ENCODE assay signal across 35 mouse cellular contexts in the genomic region with DNA sequence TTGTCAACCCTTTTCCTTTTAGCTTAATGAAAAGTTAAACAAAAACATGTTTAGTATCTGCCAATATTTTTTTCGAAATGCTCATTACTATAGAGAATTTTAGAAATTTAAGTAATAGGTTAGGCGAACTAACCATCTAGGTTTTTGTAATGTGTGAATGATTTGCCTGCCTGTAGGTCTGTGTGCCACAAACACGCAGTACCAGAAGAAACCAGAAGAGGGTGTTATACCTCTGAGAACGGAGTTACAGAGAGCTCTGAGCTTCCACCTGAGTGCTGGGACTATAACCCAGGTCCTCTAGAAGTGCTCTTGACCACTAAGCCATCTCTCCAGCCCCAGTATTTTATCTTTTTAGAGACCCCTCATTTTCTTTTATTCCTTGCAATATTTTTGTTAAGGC. TPM values are rescaled to one million over a fixed set of nuclear protein-coding genes. Genes with fewer than 3 reads are reported as not detected.
DNase-seq lines count a peak whose midpoint lies in the region; ATAC-seq and TF ChIP-seq lines count a peak whose summit lies in the region.
"Had no signal": no experiment of that assay in that cellular context is flagged by ENCODE, and none has a peak within 500 bp of the region (broad histone marks: within the 10 kb centered on the region; RNA-seq: fewer than 3 reads in every experiment).

No protein-coding gene starts in this region.

- TF ChIP-seq CTCF in layer of hippocampus, adult 2 months (conservative IDR thresholded peaks at IDR 0.05), result peak; percentile 26; the same call in 1 of the 2 replicates

- no peak overlapping the region for H3K4me2 ChIP-seq in kidney, embryonic 15.5 days
- H3K4me2 ChIP-seq: forebrain, embryonic 13.5 days; hindbrain, embryonic 13.5 days had no signal

- no peak overlapping the region for H3K27ac ChIP-seq in layer of hippocampus, adult 2 months
- no peak overlapping the region for H3K27ac ChIP-seq in ES-E14 (ENCODE audit: insufficient read depth, low read depth, low read length, poor library complexity, severe bottlenecking)
- no peak overlapping the region for H3K27ac ChIP-seq in kidney, embryonic 15.5 days
- H3K27ac ChIP-seq: forebrain, embryonic 10.5 days; forebrain, embryonic 13.5 days; heart, adult 2 months; heart, embryonic 10.5 days; hindbrain, embryonic 13.5 days had no signal

- no peak for DNase-seq in layer of hippocampus, adult 2 months (ENCODE audit: low spot score in 2 of 2)
- DNase-seq in layer of hippocampus, postnatal 10 days (ENCODE audit: low spot score in 2 of 2), result no peak
- peak; percentile 13 for DNase-seq in A20 (ENCODE audit: low read depth, low spot score)
- DNase-seq in ES-E14 (ENCODE audit: low read depth, low spot score), result peak; percentile 33
- DNase-seq in R1 (ENCODE audit: low read depth, low spot score), result peak; percentile 56
- no peak for DNase-seq in retina, postnatal 1 day
- DNase-seq in c-Kit-positive CD71-positive TER-119-positive erythroid progenitor cells, embryonic 14.5 days (ENCODE audit: low spot score), result no peak
- DNase-seq: adrenal gland, adult 8-10 months; adrenal gland, postnatal 25 days; B cell, adult 2 months; cerebellum, adult 18-20 months; cerebellum, adult 9-10 months; cerebellum, postnatal 14 days; gastrocnemius, postnatal 10 days; gastrocnemius, postnatal 36 days; heart, adult 2 months had no signal

- H3K36me3 ChIP-seq in ES-E14 (ENCODE audit: control insufficient read depth, insufficient read depth, low read length, poor library complexity, severe bottlenecking), result no peaks in the 10 kb centered on the region
- no peaks in the 10 kb centered on the region for H3K36me3 ChIP-seq in kidney, embryonic 15.5 days
- H3K36me3 ChIP-seq: forebrain, embryonic 10.5 days; G1E; heart, embryonic 10.5 days; hindbrain, embryonic 13.5 days had no signal

- ATAC-seq in kidney, embryonic 15.5 days (replicated peaks; ENCODE audit: low FRiP score), result no peak
- ATAC-seq: forebrain, embryonic 13.5 days; forebrain, embryonic 16.5 days; hindbrain, embryonic 16.5 days; intestine, embryonic 16.5 days had no signal

- H3K4me1 ChIP-seq in ES-E14 (ENCODE audit: control insufficient read depth in 2 of 2, insufficient read depth in 2 of 2, low read length in 2 of 2, poor library complexity in 1 of 2), result no peaks in the 10 kb centered on the region
- H3K4me1 ChIP-seq in kidney, embryonic 15.5 days, result no peaks in the 10 kb centered on the region
- H3K4me1 ChIP-seq: forebrain, embryonic 10.5 days; forebrain, embryonic 13.5 days; heart, embryonic 10.5 days; hindbrain, embryonic 13.5 days had no signal

- H3K9me3 ChIP-seq in ES-E14 (ENCODE audit: control insufficient read depth, insufficient read depth, low read depth, low read length), result no peaks in the 10 kb centered on the region
- no peaks in the 10 kb centered on the region for H3K9me3 ChIP-seq in kidney, embryonic 15.5 days (replicated peaks)
- H3K9me3 ChIP-seq: forebrain, embryonic 10.5 days; G1E; heart, embryonic 10.5 days; hindbrain, embryonic 13.5 days had no signal

- in situ Hi-C loops in ES-E14 (cut with MboI; ENCODE audit: low sequenced_read_pairs in 2 of 2, unreplicated experiment in 2 of 2), result no loop called here

- H3K27me3 ChIP-seq in kidney, embryonic 15.5 days, result no peaks in the 10 kb centered on the region
- H3K27me3 ChIP-seq: CH12.LX had no signal

- H3K4me3 ChIP-seq in layer of hippocampus, adult 2 months, result no peak overlapping the region
- no peak overlapping the region for H3K4me3 ChIP-seq in ES-E14 (ENCODE audit: insufficient read depth in 1 of 2, low read depth in 1 of 2, low read length in 2 of 2, poor library complexity in 1 of 2, severe bottlenecking in 1 of 2)
- H3K4me3 ChIP-seq in kidney, embryonic 15.5 days (replicated peaks), result no peak overlapping the region
- H3K4me3 ChIP-seq: forebrain, embryonic 10.5 days; forebrain, embryonic 13.5 days; heart, adult 2 months; heart, embryonic 10.5 days; hindbrain, embryonic 13.5 days had no signal

- 70% methylated on average over 4 of the region's 4 CpGs for WGBS in kidney, embryonic 15.5 days

- no peak overlapping the region for H3K9ac ChIP-seq in ES-E14 (ENCODE audit: insufficient read depth, low read depth, low read length, poor library complexity, severe bottlenecking)
- H3K9ac ChIP-seq in kidney, embryonic 15.5 days, result no peak overlapping the region
- H3K9ac ChIP-seq: forebrain, embryonic 13.5 days; hindbrain, embryonic 13.5 days had no signal

TF ChIP-seq in ES-E14, 5 proteins besides CTCF, POLR2A, EP300 and RAD21:
- TF ChIP-seq MAFK (IDR thresholded peaks at IDR 0.05; ENCODE audit: insufficient read depth, low read depth, low read length) (no peak), ZC3H11A (IDR thresholded peaks at IDR 0.05; ENCODE audit: borderline replicate concordance, low read depth, low read length) (no peak), ZNF384 (IDR thresholded peaks at IDR 0.05; ENCODE audit: low read depth, low read length) (no peak), HCFC1 (IDR thresholded peaks at IDR 0.05; ENCODE audit: borderline replicate concordance, insufficient read depth, low read length) (no peak), CHD2 (IDR thresholded peaks at IDR 0.05; ENCODE audit: low read depth, low read length) (no peak)
TF ChIP-seq in ES-E14: peak in this region for 0.

RNA-seq across cellular contexts. Expression of a gene that starts 23.9 kb away (rescaled TPM):
- total RNA-seq in layer of hippocampus, adult 2 months (2021), result not detected
- not detected for total RNA-seq in layer of hippocampus, postnatal 10 days (2021)
- not detected in 2 replicates for total RNA-seq in ES-E14 (2012; rRNA removed)
- polyA plus RNA-seq in kidney, embryonic 15.5 days (2015; fragmentation: Nextera tagmentation; extraction: Ambion mirVana), result not detected in 2 replicates
- total RNA-seq: adrenal gland, adult 8-10 months; adrenal gland, postnatal 25 days; CH12.LX; gastrocnemius, adult 18-20 months; gastrocnemius, postnatal 36 days; granulocyte monocyte progenitor cell, adult 5-6 weeks; heart, adult 2 months; heart, postnatal 25 days; hematopoietic stem cell, adult 5-6 weeks had no signal
- polyA plus RNA-seq: embryonic facial prominence, embryonic 14.5 days; forebrain, embryonic 10.5 days; forebrain, embryonic 13.5 days; forebrain, embryonic 16.5 days; G1E; heart, adult 2 months; heart, embryonic 10.5 days; heart, embryonic 14.5 days; heart, postnatal 0 days had no signal

RNA-seq across cellular contexts. Expression of a gene that starts 32.7 kb away (rescaled TPM):
- total RNA-seq in layer of hippocampus, adult 2 months (2021), result not detected
- not detected for total RNA-seq in layer of hippocampus, postnatal 10 days (2021)
- 0.26 and 0.98 TPM in 2 replicates for total RNA-seq in ES-E14 (2012; rRNA removed)
- polyA plus RNA-seq in kidney, embryonic 15.5 days (2015; fragmentation: Nextera tagmentation; extraction: Ambion mirVana), result 0.23 and 0.95 TPM in 2 replicates
- total RNA-seq: adrenal gland, adult 8-10 months; adrenal gland, postnatal 25 days; CH12.LX; gastrocnemius, adult 18-20 months; gastrocnemius, postnatal 10 days; gastrocnemius, postnatal 36 days; granulocyte monocyte progenitor cell, adult 5-6 weeks; heart, adult 2 months; heart, postnatal 25 days; hematopoietic stem cell, adult 5-6 weeks had no signal
- polyA plus RNA-seq: embryonic facial prominence, embryonic 11.5 days; embryonic facial prominence, embryonic 14.5 days; forebrain, embryonic 10.5 days; forebrain, embryonic 13.5 days; forebrain, embryonic 16.5 days; G1E; heart, adult 2 months; heart, embryonic 14.5 days; heart, postnatal 0 days; hindbrain, embryonic 13.5 days; hindbrain, embryonic 16.5 days had no signal

RNA-seq across cellular contexts. Expression of a gene that starts 39.4 kb away (rescaled TPM):
- not detected for total RNA-seq in layer of hippocampus, adult 2 months (2021)
- not detected for total RNA-seq in layer of hippocampus, postnatal 10 days (2021)
- not detected in 2 replicates for total RNA-seq in ES-E14 (2012; rRNA removed)
- 5.4 and 6.4 TPM in 2 replicates for polyA plus RNA-seq in kidney, embryonic 15.5 days (2015; fragmentation: Nextera tagmentation; extraction: Ambion mirVana)
- total RNA-seq: adrenal gland, adult 8-10 months; adrenal gland, postnatal 25 days; CH12.LX; G1E; gastrocnemius, adult 18-20 months; gastrocnemius, postnatal 10 days; gastrocnemius, postnatal 36 days; granulocyte monocyte progenitor cell, adult 5-6 weeks; heart, adult 2 months; heart, postnatal 25 days; hematopoietic stem cell, adult 5-6 weeks had no signal
- polyA plus RNA-seq: brain, embryonic 14.5 days; embryonic facial prominence, embryonic 11.5 days; embryonic facial prominence, embryonic 14.5 days; forebrain, embryonic 10.5 days; forebrain, embryonic 13.5 days; forebrain, embryonic 16.5 days; G1E; heart, adult 2 months; heart, embryonic 14.5 days; heart, postnatal 0 days; hindbrain, embryonic 13.5 days; hindbrain, embryonic 16.5 days had no signal

RNA-seq across cellular contexts. Expression of a gene that starts 43.9 kb away (rescaled TPM):
- total RNA-seq in layer of hippocampus, adult 2 months (2021), result not detected
- total RNA-seq in layer of hippocampus, postnatal 10 days (2021), result not detected
- total RNA-seq in ES-E14 (2012; rRNA removed), result 0.11 and 0.18 TPM in 2 replicates
- polyA plus RNA-seq in kidney, embryonic 15.5 days (2015; fragmentation: Nextera tagmentation; extraction: Ambion mirVana), result 25.1 and 26.3 TPM in 2 replicates
- total RNA-seq: adrenal gland, adult 8-10 months; adrenal gland, postnatal 25 days; CH12.LX; gastrocnemius, adult 18-20 months; gastrocnemius, postnatal 36 days; granulocyte monocyte progenitor cell, adult 5-6 weeks; heart, adult 2 months; heart, postnatal 25 days; hematopoietic stem cell, adult 5-6 weeks had no signal
- polyA plus RNA-seq: brain, embryonic 14.5 days; embryonic facial prominence, embryonic 11.5 days; embryonic facial prominence, embryonic 14.5 days; forebrain, embryonic 10.5 days; forebrain, embryonic 13.5 days; forebrain, embryonic 16.5 days; G1E; heart, adult 2 months; heart, embryonic 14.5 days; heart, postnatal 0 days; hindbrain, embryonic 13.5 days; hindbrain, embryonic 16.5 days had no signal

RNA-seq across cellular contexts. Expression of a gene that starts 56.2 kb away (rescaled TPM):
- total RNA-seq in layer of hippocampus, adult 2 months (2021), result 10 to 100 TPM; 52.0 to 56.9 TPM
- total RNA-seq in layer of hippocampus, postnatal 10 days (2021), result 10 to 100 TPM; 52.2 to 63.7 TPM
- total RNA-seq in ES-E14 (2012; rRNA removed), result 33.6 and 36.1 TPM in 2 replicates
- 21.6 and 22.6 TPM in 2 replicates for polyA plus RNA-seq in kidney, embryonic 15.5 days (2015; fragmentation: Nextera tagmentation; extraction: Ambion mirVana)

Comparison
In these comparisons a context has a peak if more than half of its experiments do, and no peak if none do; other contexts are left out.
1. DNase-seq: peak in A20 (single experiment), ES-E14 (single experiment) and R1 (single experiment); none in layer of hippocampus, adult 2 months (0 of 2), layer of hippocampus, postnatal 10 days (0 of 2), retina, postnatal 1 day (single experiment) and c-Kit-positive CD71-positive TER-119-positive erythroid progenitor cells, embryonic 14.5 days (single experiment).